ENCODE assay signal across 10 mouse cellular contexts in the genomic region with DNA sequence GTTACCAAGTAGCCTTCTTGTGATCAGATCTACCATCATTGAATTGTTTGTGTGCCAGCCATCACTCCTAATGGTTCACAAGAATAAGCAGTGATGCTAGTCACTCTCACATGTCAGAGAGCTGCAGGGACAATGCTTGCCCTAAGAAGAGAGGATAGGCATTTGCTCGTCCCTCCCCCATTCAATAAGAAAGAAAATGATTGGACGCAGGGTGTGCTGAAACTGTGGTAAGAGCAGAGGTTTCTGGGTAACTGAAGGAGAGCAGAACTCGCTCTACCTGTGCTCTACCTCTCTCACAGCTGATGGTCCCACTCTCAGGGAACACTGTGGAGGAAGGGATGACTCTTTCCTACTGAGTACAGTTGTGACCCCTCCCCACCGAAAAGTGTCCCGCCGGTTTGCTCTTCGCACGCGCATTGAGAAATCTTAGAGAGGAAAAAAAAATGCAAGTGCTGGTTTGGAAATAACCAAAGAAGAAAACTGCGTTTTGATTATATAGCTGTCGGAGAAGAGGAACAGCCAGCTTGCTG. TPM values are rescaled to one million over a fixed set of nuclear protein-coding genes. Genes with fewer than 3 reads are reported as not detected.
A peak's percentile ranks its signal among the peaks of the same experiment; 100 is the strongest.
DNase-seq lines count a peak whose midpoint lies in the region; ATAC-seq and TF ChIP-seq lines count a peak whose summit lies in the region.
"Had no signal": no experiment of that assay in that cellular context is flagged by ENCODE, and none has a peak within 500 bp of the region (broad histone marks: within the 10 kb centered on the region; RNA-seq: fewer than 3 reads in every experiment).

No protein-coding gene starts in this region.

- H3K4me3 ChIP-seq in heart, embryonic 10.5 days, result peak overlapping the region; percentile 37
- H3K4me3 ChIP-seq in lung, embryonic 14.5 days (ENCODE audit: low read depth, low read length), result peak overlapping the region; percentile 15
- H3K4me3 ChIP-seq in liver, embryonic 12.5 days, result no peak overlapping the region

- no peak for DNase-seq in heart, embryonic 10.5 days (ENCODE audit: low spot score)
- DNase-seq in heart, postnatal 4 days, result no peak
- DNase-seq in lung, embryonic 14.5 days, result peak; percentile 69
- no peak for DNase-seq in lung, postnatal 25 days (ENCODE audit: low spot score)
- no peak for DNase-seq in left cerebral cortex, postnatal 25 days (ENCODE audit: low spot score in 2 of 2)
- no peak for DNase-seq in MN1 (ENCODE audit: low spot score)
- DNase-seq in thymus, postnatal 4 days, result no peak
- DNase-seq: heart, postnatal 36 days; spleen, adult 18-20 months had no signal

- H3K36me3 ChIP-seq in heart, embryonic 10.5 days, result 0 out of 2 replicates have a peak, but pooled peaks cover 7% of the 10 kb centered on the region
- no peaks in the 10 kb centered on the region for H3K36me3 ChIP-seq in lung, embryonic 14.5 days (ENCODE audit: insufficient read depth)
- H3K36me3 ChIP-seq in liver, embryonic 12.5 days, result no peaks in the 10 kb centered on the region

- no peak overlapping the region; the same call in 1 of the 2 replicates for H3K9ac ChIP-seq in lung, embryonic 14.5 days
- no peak overlapping the region for H3K9ac ChIP-seq in liver, embryonic 12.5 days

- H3K4me2 ChIP-seq in lung, embryonic 14.5 days, result peak overlapping the region; percentile 53
- H3K4me2 ChIP-seq in liver, embryonic 12.5 days, result peak overlapping the region; percentile 32

- TF ChIP-seq CTCF in lung, embryonic 14.5 days (IDR thresholded peaks at IDR 0.05; ENCODE audit: low read depth), result no peak

- ATAC-seq in lung, embryonic 14.5 days (ENCODE audit: insufficient read depth), result peak; percentile 61; the same call in 1 of the 2 replicates
- no peak for ATAC-seq in liver, embryonic 12.5 days

- intact Hi-C loops in left cerebral cortex, postnatal 25 days (cut with DNase I), result no loop called here

- WGBS in heart, embryonic 10.5 days, result 29% methylated on average over 11 of the region's 11 CpGs
- WGBS in lung, embryonic 14.5 days, result 12% methylated on average over 11 of the region's 11 CpGs
- WGBS in liver, embryonic 12.5 days (ENCODE audit: insufficient replicate concordance), result 22% methylated on average over 11 of the region's 11 CpGs

- peak overlapping the region; percentile 36; the same call in 1 of the 2 replicates for H3K27ac ChIP-seq in heart, embryonic 10.5 days
- H3K27ac ChIP-seq in lung, embryonic 14.5 days (ENCODE audit: low read depth), result peak overlapping the region; percentile 61
- no peak overlapping the region for H3K27ac ChIP-seq in liver, embryonic 12.5 days

- H3K4me1 ChIP-seq in heart, embryonic 10.5 days, result peaks cover 49% of the 10 kb centered on the region
- peaks cover 3% of the 10 kb centered on the region; the same call in 1 of the 2 replicates for H3K4me1 ChIP-seq in lung, embryonic 14.5 days (ENCODE audit: insufficient read depth)
- no peaks in the 10 kb centered on the region; the same call in 1 of the 2 replicates for H3K4me1 ChIP-seq in liver, embryonic 12.5 days

- H3K9me3 ChIP-seq in heart, embryonic 10.5 days, result no peaks in the 10 kb centered on the region
- H3K9me3 ChIP-seq in lung, embryonic 14.5 days (ENCODE audit: low read depth, low read length), result no peaks in the 10 kb centered on the region
- H3K9me3 ChIP-seq in liver, embryonic 12.5 days (replicated peaks), result no peaks in the 10 kb centered on the region

- peaks cover 34% of the 10 kb centered on the region for H3K27me3 ChIP-seq in heart, embryonic 10.5 days (ENCODE audit: insufficient read depth, poor library complexity, severe bottlenecking)
- H3K27me3 ChIP-seq in lung, embryonic 14.5 days (ENCODE audit: insufficient read depth, low read length), result no peaks in the 10 kb centered on the region
- H3K27me3 ChIP-seq in liver, embryonic 12.5 days (replicated peaks), result peaks cover 62% of the 10 kb centered on the region

RNA-seq across cellular contexts. Expression of a gene that starts 25.2 kb away (rescaled TPM):
- 26.9 and 40.5 TPM in 2 replicates for polyA plus RNA-seq in heart, embryonic 10.5 days (2016; fragmentation: Nextera tagmentation; extraction: Ambion mirVana)
- 10 to 100 TPM; 75.1 to 75.9 TPM for total RNA-seq in heart, postnatal 4 days (2021)
- polyA plus RNA-seq in lung, embryonic 14.5 days (2014; fragmentation: Nextera tagmentation; extraction: Ambion mirVana), result 8.1 and 11.1 TPM in 2 replicates
- polyA plus RNA-seq in liver, embryonic 12.5 days (2016; fragmentation: Nextera tagmentation; extraction: Ambion mirVana), result 1.2 and 1.5 TPM in 2 replicates
- 10 to 100 TPM; 11.7 to 12.5 TPM for total RNA-seq in left cerebral cortex, postnatal 25 days (2021)
